Mouse (Mus musculus) layer of hippocampus, adult 9-10 months (tissue): Measurements from ENCODE around the gene Cxcr1.

Experiments used
- DNase-seq: peaks from one replicate; pipeline ENCODE4 v3.0.0; 2022; ENCODE audit warnings: low spot score

Cxcr1 gene

DNA sequence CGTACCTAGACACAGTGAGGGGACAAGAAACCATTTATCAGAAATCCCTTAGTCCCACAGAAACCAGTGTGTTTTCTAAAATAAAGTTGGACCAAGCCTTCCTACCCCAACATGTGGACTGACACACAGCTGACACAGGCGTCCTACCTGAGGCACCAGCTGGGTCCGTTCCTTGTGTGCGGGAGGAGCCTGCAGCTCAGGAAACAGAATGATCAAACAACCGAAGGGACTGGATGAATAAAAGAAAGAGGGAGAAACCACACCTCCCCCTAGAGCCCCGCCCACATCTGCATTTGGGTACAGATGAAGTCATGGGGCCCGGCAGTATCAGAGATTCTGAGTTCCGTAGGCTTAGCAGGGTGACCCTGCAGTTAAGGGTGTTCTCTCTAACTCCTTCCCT lies at the start of gene Cxcr1:
Cxcr1 (minus strand) TSS at position 187 of the 400 bp plus-strand sequence.
- DNase-seq = no peak

DNA sequence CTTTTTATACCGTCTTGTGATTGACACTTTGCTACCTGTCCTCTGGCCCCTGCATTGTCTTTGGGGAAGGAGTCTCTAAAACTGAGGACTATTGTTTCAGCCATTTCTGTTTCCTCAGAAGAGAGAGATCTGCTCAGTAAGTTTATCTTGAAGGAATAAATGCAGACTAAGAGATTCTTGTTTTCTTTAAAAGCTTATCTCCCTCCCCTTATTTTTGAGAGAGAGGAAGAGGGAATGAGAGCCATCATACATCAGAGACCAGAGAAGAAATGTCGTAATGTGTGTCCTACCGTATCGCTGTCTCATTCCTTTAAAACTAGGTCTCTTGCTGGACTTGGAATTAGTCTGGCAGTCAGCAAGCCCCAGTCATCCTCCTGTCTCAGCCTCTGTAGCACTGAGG lies 46.4 kb upstream of the Cxcr1 start:
- no peak for DNase-seq

DNA sequence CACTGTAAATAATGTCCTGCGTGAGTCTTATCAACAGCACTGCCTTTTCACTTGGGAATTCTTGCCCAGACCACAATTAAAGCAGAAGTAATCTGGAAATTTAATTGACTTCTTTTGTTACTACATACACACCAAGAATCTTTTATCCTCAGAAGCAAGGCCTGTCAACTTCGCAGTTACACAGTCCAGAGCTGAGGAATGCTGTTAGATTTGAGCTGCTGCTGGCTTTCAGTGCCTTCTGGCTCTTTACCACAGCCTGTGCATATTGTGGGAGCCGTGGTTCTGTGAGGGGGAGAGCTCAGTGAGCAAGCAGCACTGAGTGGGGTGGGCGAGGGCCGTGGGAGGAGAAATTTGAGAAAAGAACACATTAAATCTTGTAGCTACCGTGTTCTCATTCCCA lies 45.9 kb upstream of the Cxcr1 start:
- DNase-seq = peak; percentile 61

DNA sequence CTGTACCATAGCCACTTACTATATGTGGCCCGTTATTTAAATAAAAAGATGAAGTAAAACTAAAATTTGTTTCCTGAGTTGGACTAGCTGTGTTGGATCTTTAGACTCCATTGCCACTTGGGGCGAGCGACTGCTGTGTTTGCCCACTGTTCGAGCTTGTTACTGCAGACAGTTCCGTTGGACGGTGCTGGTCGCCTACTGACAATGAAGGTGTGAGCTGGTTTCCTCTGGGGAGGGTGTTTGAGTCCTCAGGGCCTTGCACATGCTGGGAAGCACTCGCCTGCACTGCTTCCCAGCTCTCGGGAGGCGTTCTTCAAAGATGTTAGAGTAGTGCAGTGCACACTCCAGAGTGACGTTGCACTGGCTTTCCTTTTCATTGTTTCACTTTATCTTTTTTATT lies 45.2 kb upstream of the Cxcr1 start:
- DNase-seq = no peak

DNA sequence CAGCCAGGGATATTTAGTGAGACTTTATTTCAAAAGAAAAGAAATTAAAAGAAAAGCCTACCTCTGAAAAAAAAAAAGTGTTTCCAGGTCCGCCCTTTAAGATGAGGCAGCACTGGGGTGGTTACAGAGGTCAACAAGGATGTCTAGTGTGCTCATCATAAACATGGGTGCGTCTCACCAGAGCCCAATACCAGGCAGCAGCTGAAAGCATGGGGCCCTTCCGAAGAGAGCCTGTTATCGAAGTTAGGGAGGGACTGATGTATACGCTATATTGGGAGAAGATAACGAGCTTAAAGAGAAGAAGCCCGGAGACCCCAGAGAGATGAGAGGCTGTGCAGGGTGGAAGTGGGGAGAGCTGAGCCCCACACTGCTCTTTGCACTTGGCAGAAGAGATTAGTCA lies 44.7 kb upstream of the Cxcr1 start:
- no peak for DNase-seq

DNA sequence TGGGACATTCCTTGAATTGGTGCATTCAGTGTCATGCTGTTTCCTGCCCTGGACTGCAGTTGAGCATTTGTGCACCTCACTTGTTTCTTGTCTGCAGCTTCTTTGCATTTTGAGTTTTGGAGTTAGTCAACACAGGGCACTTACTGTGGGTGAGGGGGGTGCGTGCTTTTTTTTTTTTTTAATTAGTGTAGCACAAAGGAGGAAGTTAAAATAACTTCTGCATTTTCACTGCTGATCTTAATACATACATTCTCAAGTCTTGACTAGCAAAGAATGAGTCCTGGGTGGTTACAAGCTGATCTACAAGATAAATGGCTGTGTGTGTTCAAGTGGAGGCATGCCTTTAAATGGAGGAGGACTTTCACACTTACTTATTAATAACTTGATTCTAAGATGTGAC lies 43.7 kb upstream of the Cxcr1 start:
- no peak for DNase-seq

DNA sequence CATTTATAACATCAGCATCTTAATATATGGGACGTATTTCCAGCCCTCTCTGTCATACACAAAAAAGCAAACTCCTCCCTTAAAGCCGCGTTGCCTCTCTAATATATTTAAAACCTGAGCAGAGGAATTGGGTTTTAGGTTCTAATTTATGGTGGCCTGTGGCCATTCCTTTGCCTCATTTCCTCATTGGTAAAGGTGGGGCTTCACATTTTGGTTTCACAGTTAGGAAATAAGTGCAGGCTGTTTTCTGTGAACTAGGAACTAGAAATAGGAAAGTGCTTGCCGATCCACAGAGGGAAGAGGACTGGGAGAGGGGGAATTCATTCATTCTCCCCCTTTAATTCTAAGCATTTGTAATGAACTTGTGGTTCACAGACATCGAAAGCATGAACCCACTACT lies 43.2 kb upstream of the Cxcr1 start:
- no peak for DNase-seq

DNA sequence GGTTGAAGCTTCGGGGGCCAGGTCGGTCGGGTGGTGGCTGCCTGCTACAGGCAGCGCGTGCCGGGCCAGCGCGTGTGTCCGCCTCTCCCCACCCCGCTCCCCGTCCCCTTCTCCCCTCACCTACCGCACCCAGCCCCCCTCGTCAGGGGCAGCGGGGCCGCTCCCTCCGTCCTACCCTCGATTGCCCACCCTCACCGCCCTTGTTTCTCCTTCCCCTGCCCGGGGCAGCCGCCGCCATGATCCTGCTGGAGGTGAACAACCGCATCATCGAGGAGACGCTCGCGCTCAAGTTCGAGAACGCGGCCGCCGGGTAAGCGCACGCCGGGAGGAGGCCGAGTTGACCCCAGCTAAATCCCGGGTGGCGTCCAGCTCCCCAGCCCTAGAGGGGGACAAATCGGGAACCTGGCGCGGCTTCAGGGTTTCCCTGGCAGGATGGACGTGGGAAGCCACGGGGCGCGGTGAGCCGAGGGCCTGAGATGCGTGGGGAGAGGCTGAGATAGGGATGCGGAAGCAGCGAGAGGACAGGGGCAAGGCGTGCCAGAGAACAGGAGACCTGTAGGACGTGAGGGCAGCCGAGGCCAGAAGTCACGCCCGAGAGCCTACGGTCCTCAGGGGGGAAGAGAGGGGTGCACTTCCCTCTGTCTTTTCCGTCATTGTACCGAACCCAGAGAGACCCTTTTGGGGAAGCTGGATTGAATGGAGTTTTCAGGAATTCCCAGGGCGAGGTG lies 42.3 kb upstream of the Cxcr1 start:
- DNase-seq = no peak

DNA sequence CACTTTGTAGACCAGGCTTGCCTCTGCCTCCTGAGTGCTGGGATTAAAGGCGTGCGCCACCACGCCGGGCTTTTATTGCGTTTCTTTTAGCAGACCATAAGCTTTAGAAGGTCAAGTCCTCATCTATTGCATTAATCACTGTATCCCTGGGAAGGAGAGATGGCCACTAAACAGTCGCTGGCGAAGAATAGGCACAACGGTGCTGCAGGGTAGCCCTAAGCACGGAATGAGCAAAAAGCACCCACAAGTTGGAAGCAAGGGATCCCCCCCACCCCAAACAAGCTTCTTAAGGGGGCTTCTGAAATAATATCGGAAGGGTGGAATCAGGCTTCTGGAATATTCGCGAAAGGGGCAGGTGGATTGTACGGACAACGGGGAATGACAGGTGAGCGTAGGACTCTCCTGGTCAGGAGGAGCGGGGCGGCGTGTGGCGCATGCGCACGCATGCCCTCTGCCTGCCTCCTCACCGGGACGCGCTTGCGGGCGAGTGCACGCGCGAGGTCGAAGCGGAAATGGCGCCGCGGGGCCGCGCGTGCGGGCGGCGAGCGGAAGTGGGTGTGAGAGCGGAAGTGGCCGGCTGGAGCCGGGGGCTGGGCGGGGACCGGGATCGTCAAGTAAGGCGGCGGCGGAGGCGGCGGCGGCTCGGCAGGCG lies 41.6 kb upstream of the Cxcr1 start, which contains the start of gene Arpc2:
Arpc2 (plus strand) TSS at position 147 of the 652 bp plus-strand sequence.
- DNase-seq = peak; percentile 81

DNA sequence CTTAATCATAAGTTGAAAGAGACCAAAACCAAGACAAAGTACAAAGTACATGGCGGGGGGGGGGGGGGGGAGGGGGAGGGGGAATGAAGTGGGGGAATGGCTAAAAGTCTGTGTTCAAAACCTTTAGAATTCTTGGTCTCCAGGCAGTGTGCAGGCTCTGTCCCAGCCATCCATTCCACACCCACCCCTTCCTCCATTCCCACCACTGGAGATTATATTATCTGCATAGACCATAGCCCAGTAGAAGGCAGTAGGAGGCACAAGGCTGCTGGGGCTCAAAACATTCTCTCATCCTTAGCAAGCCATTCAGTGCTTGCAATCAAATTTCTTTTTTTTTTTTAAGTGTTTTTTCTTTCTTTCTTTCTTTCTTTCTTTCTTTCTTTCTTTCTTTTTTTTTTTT lies 36.6 kb upstream of the Cxcr1 start:
- DNase-seq = no peak

DNA sequence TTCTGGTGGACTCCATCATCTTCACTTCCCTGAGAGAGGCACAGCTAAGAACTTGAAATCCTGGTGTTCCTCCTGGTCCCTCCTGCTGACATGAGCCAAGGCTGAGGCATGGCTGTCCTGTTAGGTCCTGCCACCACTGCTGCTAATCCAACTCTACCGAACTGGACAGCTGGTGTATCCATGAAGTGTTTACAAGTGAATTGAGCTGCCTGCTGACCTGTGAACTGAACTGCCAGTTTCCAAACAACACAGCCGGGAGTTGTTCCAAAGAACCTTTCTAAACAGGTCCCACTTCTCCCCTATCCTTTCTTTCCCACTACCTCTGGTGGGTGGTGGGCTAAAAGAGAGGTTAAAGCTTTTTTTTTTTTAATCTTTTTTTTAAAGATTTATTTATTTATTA lies 35.5 kb upstream of the Cxcr1 start:
- no peak for DNase-seq

DNA sequence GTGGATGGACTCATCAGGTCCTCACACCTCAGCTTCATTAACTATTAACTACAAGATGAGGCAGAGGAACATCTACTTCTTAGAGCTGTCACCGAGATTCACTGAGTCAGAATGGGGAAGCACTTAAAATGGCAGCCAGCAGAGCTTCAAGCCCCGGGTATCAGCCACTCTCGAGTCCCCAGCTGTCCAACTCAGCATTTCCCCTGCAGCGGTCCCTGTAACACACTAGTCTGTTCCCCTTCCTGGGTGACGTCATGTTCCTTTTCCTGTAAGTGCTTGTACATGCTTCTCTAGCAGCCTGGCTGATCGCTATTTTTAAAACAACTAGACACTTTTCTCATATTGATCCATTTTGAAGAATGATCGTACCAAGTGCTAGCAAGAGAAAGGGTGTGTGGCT lies 32.9 kb upstream of the Cxcr1 start:
- no peak for DNase-seq

DNA sequence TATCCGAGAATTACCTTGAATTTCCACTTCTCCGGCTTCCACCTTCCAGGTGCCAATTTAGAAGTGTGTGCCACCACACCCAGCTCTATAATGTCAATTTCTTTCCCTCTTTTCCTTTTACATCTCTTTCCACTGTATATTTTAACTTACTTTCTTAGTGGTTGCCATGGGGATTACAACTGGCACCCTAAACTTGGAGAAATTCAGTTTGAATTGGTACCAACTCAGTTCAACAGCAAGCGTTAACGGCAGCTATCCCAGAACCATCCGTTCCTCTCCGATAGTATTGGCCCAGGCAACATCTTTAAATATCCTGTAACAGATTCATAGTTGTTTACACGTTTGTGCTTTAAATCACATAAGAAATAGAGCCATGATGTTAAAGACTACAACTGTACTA lies 25.5 kb upstream of the Cxcr1 start:
- no peak for DNase-seq

DNA sequence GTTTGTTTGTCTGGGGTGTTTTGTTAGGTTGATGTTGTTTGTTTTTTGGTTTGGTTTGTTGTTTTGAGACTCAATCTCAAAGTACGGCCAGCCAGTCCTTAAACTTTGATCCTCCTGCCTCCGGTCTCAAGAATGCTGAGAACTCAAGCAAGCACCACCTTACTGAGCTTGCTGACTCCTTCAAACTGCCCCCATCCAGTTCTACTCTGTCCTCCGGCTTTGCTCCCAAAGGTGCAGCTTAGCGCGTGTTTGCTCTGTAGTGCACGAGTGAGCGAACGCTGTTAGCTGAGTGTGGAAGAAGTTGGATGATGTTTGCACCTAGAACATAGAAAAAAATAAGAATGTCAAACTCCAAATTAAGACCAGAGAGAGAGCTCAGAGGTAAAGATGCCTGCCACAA lies 14.5 kb upstream of the Cxcr1 start:
- DNase-seq = no peak

DNA sequence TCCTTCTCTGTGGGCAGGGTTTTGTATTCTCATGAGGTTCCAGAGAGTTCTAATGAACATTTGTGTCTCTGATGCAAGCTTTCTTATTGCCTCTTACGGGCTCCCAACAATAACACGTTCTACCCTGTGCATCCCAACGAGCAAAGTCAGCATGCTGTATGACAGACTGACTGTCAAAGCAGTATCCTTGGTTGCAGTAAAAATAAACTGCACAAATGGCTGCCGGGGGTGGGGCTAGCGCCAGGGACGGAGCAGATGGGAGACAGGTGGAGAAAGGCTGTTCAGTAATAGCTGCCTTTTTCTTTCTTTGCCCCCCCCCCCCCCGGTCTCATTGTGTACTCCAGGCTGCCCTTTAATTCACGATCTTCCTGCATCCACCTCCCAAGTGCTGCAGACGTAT lies 13.5 kb upstream of the Cxcr1 start:
- DNase-seq = peak; percentile 42

DNA sequence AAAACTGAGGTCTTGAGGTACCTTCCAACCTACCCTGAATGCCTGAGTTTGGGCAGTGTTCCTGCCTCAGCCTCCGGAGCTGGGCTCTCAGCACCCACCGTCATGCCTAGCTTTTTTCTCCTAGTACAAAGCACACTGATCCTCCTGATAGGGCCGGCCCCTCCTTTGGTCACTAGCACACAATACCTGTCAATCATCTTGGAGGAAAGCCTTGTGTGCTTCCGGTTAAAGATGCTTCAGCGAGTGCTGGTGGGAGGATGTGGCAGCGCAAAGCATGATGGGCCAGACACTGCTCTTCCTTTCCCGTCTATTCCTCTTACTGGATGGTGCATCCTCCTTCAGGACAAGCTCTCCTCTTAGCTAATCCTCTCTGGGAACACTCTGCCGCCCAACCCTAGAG lies 12.2 kb upstream of the Cxcr1 start:
- DNase-seq = no peak

DNA sequence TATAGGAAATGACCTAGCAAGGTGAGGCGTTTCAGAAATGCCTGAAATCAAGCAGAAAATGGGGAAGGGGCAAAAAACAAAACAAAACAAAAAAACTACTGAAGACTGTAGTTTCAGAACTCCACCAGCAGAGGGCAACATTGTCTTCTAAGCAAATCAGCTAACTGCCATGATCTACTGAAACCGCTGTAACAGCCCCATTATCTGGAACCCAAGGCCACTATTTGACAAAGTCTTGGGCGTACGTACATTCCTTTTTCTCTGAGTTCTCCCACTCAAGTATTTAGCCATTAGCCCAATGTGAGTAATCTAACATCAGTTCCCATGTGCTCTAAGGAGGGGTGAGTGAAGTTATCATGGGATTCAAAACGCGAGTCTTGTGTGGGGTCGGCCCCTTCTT lies 11.4 kb upstream of the Cxcr1 start:
- no peak for DNase-seq

DNA sequence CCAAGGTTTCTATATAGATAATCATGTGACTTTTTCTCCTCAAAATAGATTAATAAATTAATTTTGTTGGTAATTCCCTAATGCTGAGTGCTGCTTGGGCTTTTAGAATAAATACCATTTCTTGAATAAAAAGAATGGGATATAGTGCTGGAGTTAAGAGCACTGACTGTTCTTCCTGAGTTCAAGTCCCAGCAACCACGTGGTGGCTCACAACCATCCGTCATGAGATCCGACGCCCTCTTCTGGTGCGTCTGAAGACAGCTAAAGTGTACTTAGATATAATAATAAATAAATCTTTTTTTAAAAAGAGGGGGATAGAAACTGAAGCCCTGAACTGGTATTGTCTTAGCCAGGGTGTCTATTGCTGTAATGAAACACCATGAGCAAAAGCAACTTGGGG lies 9.0 kb upstream of the Cxcr1 start:
- DNase-seq = no peak

DNA sequence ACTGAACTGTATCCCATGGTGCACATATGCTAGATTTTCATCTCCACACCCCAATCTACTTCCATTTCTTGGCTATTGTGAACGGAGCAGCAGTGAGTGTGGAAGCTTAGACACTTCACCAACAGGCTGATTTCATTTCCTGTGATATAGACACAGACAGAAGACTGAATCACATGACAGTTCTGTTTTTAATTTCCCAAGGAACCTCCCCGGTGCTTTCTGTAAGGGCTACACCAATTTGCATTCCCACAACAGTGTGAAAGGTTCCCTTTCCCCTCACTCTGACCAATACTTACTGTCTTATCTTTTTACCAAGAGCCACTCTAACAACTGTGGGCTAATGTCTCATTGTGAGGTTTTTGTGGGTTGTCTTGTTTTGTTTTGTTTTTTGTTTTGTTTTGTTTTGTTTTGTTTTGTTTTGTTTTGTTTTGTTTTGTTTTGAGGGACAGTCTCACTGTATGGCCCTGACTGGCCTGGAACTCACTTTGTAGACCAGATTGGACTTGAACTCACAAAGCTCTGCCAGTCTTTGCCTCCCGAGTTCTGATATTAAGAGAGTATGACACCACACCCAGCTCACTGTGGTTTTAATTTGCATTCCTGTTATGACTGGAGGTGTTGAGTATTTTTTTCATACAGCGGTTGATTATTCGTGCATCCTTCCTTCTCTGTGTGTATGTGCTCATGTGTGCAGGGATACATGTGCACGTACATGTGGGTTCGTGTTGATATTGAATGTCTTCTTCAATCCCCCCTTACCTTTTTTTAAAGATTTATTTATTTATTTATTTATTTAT lies 6.8 kb upstream of the Cxcr1 start:
- no peak for DNase-seq

DNA sequence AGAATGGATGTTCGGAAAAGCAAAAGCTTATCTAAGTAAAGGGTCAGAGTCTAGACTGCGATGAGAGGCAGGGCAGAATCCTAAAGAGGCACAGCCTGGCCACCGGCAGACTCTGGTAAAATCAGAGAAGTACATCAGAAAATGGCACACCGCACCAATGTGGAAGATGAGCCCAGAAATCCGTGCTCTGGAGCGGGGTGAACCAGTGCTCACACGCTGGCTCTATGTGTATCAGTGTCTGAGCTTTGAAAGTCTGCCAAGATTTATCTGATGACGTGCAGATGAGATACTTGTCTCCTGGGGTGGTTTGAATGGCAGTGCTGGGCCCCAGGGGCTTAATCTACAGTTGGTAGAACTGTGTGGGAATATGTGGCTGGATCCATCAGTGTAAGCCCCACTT lies 4.6 kb upstream of the Cxcr1 start:
- DNase-seq = no peak

DNA sequence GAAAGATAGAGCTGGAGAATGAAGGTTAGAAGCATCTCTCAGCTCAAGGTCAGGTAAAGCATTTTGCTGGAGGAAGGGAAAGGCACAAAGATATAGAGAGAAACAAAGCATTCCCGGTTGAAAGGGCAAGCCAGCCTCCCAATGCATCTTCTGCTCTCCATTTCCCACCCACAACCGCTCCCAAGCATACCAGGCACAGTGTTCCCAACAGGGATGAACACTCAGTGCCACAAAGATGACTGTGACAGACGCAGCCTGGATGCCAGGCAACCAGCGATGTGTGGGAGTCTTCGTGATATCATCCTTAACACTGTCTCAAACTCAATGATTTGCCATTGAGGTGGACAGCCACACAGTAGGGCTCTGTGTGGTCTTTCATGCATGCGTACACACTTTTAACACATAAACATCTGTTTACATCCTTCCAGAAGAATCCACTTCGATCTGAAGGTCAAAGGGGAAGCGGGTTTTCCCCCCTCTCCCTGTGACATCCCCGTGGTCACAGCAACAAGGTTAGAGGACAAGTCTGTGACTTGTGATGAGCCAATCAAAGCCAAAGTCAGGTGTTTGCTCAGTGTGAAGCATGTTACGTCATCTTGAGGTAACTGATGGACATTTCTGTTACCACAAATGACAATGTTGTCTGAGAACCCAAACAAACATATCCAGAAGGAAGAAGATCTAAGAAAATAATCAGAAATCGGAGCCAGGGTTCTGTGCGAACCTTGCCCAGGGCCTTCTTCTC lies 3.5 kb upstream of the Cxcr1 start:
- peak; percentile 54 for DNase-seq

DNA sequence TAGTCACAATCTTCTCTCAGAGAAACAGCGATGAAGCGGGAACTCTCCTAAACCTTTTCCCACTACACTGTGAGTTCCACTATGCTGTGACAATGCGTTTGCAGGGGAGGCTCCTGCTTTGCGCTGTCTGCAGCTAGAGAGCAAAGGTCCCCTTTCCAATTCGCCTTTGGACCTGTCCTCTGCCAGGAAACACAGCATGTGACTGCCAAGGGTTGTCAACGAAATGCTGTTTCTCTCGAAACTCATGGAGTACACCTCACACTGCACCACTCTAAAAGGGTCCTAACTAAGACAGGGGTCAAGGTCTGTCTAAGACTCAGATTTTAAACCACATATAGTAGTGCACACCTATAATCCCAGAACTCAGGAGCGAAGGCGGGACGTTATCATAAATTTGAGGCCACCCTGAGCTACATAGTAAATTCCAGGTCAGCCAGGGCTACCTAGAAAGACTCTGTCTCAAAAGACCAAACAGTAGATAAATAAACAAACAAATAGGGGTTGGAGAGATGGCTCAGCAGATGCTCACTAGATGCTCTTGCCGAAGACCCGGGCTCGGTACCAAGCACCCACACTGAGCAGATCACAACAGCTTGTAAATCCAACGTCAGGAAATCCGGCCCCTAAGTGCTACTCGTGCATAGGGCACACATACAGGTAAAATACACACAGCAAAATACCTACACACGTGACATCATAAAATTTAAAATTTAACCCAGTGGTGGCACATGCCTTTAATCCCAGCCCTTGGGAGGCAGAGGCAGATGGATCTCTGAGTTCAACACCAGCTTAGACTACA lies 2.4 kb upstream of the Cxcr1 start:
- DNase-seq = no peak
